Mouse (Mus musculus): ENCODE measurements at regions not wholly inside any gene's neighbourhood (a gene's known extent, or its start where the extent isn't known, plus 50 kb on each side); places are given as distances from the start of the nearest gene placed in this dataset.
A peak's percentile ranks its signal among the peaks of the same experiment; 100 is the strongest.

DNA sequence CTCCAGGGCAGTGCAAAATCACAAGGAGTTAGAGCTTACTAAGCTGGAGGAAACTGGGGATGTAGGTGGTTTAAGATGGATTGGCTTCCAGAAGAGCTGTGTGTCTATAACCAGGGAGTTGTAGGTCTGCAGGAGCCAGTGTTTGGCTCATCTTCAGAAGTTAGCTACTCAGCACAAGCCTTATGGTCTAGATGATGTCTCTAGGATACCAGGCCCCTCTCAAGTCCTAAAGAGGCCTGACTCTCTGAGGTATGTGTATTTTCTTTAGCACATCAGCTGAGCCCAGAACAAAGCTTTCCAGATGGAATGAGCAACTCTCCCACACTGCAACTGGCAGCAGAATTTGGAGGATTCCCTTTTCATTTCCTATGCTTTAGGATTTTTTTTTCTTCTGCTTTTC is 680.3 kb downstream of the Bcl11a start:
- DNase-seq (ENCODE audit: low spot score in 2 of 2), result peak; percentile 38 to 43

DNA sequence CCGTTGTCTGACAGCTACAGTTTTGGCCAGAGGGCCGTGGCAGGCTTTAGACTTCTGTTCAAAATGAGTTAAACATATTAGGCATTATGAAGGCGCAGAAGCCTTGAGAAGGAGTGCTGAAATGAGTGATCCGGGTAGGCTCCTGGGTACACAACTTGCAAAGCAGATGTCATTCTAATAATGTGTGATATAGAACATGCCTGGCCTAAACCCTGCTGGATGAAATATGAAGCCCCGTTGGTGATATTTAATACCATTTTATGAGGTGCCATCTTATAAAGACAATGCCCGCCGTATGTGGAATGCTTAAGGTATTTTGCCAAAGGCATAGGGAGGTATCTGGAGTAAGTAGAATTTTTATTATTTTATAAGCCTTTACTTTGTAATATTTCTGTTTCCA is 705.6 kb downstream of the Bcl11a start:
- no peak for DNase-seq (ENCODE audit: low spot score in 2 of 2)

DNA sequence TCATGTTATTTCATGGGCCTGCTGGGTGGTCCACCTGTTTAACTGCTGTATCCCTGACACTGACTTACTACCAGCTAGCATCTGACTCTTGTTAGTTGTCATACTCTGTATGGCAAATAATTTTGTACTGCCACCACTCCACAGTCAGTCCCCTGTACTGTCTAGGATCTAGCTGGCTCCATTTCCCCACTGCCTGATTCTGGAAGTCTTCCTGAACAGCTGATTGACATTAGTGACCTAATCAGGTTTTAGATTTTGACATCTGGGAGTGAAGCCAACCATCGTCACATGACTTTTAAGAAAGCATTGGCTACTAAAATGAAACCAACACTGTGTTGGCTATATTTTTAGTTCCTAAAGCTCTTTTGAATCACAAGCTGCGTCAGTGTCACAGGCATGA is 711.3 kb downstream of the Bcl11a start:
- no peak for DNase-seq (ENCODE audit: low spot score in 2 of 2)

DNA sequence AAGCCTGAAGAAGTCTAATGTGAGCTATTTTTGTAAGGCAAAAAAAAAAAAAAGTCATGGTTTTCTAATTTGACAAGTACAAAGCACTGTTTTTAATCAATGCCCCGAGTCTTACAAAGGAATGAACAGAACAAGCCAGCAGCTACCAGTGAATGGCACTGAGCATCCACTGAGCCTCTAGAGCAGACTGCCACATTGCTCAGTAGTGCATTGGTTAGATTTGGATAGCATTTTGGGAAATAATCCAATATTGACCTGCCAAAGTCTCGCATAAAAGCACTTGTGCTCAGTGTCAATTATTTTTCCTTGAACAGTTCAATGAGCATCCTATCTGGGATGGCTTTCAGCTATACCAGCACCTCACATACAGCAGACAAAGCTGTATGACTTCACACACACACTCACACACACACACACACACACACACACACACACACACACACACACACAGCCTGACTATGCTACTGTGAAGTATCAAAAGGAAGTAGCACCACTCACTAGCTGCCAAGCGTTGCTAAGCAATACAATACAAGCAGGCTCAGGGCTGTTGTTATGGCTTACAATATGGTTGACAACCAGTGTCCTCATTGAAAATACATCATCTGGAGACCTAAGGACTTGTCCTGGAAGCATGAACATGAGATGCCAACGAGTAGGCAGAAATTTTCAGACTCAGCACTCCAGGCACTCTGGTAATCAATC is 717.8 kb downstream of the Bcl11a start:
- DNase-seq (ENCODE audit: low spot score in 2 of 2), result peak in 1 of 2 experiments; percentile 8

DNA sequence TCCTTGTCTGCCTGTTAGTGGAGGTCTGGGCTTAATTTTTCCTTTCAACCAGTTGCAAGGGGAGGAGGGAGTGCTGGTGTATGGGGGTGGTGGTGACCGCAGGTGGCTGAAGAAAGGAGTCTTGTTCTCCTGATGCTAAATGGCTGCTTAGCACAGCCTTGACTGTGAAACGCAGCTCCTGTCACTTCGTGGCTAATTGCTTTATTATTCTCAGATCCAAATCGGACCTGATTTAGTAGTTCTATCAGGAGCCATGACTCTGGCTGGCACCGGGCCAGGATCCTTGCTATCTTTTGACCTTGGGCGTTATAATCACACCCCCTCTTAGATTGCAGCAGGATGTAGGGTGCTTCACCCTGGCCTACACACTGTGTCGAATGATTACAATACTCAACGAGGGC is 726.8 kb downstream of the Bcl11a start:
- DNase-seq (ENCODE audit: low spot score in 2 of 2), result peak in 1 of 2 experiments; percentile 5

DNA sequence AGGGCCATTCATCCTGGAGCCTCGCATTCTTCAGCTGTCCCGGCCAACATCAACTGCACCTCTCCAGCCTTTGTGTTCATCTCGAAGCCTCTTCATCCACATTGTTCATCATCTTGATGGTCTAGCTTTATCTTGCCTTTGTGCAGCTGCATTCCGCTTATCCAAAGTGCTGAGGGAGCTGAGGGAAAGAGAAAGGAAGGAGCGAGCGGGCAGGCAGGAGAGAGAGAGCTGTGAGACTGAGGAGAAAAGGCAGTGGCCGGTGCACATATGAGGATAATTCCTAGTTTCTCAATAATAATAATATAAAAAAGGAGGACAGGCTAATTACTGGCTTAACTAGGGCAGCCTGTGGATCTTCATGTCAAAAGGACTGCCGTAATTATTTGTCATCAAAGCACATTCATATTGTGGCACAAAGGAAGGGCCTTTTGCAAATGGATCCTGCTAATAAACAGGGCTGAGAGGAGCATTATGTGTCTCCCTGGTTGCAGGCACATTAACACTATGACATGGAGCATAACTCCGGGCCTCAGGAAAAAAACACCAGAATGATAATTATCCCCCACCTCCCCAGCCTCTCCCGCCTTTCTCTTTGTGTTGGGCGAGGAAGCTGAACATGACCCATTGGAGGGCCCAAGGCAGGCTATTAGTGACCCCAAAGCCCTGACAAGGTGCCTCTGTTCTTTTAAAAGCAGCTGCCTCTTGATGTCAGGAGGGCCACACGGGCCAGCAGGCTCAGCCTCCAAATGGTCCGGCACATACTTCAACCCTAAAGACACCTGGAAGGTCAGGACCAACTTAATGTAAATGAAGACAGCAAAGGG is 751.9 kb downstream of the Bcl11a start:
- DNase-seq (ENCODE audit: low spot score in 2 of 2), result no peak

DNA sequence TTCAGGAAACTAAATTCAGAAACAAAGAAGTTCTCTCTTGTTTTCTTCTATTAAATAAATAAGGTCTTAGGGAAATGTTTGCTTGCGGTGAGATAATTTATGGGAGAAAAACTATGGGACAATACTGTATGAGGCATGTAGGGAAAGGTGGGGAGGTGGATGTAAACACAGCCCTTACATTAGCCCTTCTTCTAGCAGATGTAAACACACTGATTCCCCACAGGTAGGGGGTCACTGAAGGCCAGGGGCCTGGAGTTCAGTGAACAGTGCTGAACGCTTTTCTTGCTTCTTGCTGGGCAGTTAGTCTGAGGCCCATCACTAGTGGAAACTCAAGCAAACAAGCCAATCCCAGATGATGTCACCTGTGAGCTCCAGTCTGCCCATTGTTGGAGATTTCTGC is 752.6 kb downstream of the Bcl11a start:
- DNase-seq (ENCODE audit: low spot score in 2 of 2), result no peak

DNA sequence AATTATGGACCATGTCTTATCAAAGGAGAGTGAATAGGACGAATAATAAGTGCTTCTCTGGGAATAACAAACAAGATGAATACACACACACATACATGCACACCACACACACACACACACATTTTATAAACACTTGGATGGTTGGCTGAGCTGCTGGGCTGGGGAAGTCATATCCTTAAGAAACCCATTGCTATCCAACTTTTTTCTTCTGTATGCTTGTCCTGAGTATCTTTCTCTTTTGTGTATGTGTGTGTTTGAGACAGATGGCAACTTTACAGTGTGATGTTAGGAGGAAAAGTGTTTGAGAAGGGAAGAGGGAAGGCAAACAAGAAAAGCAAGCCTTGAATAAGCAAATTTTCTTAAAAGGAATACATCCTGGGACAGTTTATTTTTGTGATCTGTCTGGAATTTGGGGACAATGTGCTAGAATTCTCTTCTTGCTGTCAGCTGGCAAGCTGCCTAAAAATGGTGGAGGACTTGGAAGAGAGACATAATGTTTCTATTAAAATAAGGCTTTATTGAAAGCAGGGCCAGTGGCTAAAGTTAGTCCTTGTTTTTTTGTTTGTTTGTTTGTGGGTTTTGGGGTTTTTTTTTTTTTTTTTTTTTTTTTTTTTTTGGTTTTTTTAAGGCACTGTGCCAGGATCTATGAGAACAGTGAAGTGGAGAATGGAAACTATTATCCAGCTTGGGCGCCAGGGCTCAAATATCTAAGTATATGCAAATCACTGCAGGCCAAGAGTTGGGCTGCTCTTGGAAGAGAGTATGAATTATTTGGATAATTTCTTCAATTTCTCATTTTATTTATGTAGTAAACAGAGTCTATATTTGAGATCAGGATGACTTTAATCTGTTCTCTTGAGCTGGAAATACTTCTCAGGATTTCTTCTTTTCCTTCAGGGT is 766.2 kb downstream of the Bcl11a start:
- no peak for DNase-seq (ENCODE audit: low spot score in 2 of 2)

DNA sequence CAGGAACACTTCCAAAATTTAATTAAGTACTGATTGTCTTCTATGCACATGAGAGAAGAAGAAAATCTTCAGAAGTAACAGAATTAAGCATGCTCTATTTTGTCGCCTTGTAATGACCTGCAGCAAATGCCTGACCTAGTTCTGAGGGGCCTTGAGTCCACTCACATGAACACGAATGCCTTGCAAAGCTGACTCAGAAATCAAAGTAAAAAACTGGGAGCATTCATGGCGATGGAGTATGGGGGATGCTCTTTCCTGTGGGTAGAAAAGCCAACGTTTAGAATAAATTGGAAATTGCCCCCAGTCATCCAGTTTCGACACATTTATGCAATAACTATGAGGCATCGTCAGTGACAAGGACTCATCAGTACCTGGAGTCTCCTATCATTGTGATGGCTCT is 779.1 kb downstream of the Bcl11a start:
- no peak for DNase-seq (ENCODE audit: low spot score in 2 of 2)

DNA sequence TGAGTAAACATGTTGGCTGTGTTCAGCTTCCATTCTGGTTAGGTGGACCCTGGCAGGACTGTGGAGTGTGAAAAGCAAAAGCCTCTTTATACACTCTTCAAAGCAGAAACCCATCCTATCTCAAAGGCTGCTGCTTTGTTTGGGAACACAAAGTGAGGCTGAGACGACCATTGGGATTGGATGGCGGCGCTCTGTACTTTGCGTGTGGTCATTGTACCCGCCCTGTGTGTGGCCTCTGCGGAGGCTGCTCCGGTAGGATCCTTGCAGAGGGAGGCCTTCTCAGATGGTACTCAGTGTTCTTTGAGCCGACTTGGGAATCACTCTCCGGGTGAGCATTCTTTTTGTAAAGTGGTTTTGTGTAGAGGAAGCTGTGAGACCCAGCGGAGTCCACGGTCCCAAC is 786.8 kb downstream of the Bcl11a start:
- no peak for DNase-seq (ENCODE audit: low spot score in 2 of 2)

DNA sequence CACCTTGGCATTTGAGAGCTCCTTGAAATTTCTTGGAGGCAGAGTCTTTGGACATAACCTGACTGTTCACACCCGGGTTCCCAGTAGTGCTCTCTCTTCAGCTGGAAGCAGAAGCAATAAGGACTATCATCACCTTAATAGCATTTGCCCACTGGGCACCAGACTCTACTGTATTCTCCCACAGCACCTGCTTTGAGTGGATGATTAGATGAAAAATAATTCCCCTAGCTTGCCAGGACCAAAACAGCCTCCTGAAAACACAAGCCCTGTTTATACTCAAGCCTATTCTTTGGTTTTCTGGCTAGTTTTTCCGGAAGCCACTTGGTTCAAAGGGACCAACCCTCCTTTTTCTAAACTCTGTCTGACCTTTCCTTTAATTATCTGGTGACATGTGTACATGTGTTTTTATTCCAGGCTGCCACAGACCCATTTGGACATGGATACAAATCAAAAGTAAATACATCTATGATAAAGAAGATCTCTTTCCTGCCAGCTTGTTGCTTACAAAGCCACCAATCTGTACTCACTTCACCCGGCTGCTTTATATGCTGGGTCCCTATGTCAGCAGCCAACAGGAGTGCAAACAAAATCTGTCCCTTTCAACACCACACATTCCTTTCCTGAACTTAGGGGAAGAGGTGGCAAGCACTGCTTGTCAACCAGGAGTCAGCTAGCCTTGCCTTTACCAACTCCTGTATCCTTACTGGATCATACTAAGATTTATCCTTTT is 787.4 kb downstream of the Bcl11a start:
- no peak for DNase-seq (ENCODE audit: low spot score in 2 of 2)

Small RNAs in the stretch of these regions (microRNA-seq; reads per million reads assigned to microRNA genes)
- gene Gm25507, result 0 reads per million in 2 experiments
